Mouse (Mus musculus) spleen, adult 2 months (tissue): Measurements from ENCODE around the gene Plcd1. TPM values are rescaled to one million over a fixed set of nuclear protein-coding genes. Genes with fewer than 3 reads are reported as not detected.

Source experiments
- DNase-seq, 2 experiments: peaks; one replicate each; pipeline versions ENCODE4 v3.0.0 to v3.0.0-alpha.2; 2012 to 2021; ENCODE audit warnings: low spot score in 2 of 2, low read depth in 1 of 2
- H3K27ac ChIP-seq: fragments of 200-500 bp; 2 replicates; pipeline ENCODE4 v1.5.1; 2012; ENCODE audit warnings: low read length, inconsistent platforms; ENCODE audit not compliant: insufficient read depth
- H3K27me3 ChIP-seq: fragments of 200-500 bp; 2 replicates; pipeline ENCODE4 v1.6.1; 2012; ENCODE audit warnings: mild to moderate bottlenecking, moderate library complexity, low read length, inconsistent platforms; ENCODE audit not compliant: control insufficient read depth, insufficient read depth
- H3K36me3 ChIP-seq: fragments of 200-500 bp; 2 replicates; pipeline ENCODE4 v1.6.1; 2012; ENCODE audit warnings: mild to moderate bottlenecking, low read length, inconsistent platforms; ENCODE audit not compliant: control insufficient read depth, insufficient read depth
- H3K4me1 ChIP-seq: fragments of 200-500 bp; 2 replicates; pipeline ENCODE4 v1.6.1; 2011; ENCODE audit warnings: inconsistent platforms; ENCODE audit not compliant: control insufficient read depth, insufficient read depth, insufficient read length
- H3K4me3 ChIP-seq: fragments of 200-500 bp; 2 replicates; pipeline ENCODE4 v1.5.1; 2011; ENCODE audit warnings: mild to moderate bottlenecking, inconsistent platforms; ENCODE audit not compliant: insufficient read depth, insufficient read length; ENCODE audit errors: extremely low read depth
- CTCF ChIP-seq: fragments of 200-500 bp; IDR thresholded peaks from 2 replicates; pipeline ENCODE4 v1.5.1; 2011; ENCODE audit warnings: mild to moderate bottlenecking, inconsistent platforms; ENCODE audit not compliant: insufficient read depth, insufficient read length, insufficient replicate concordance; ENCODE audit errors: extremely low read depth
- POLR2A ChIP-seq: fragments of 200-500 bp; IDR thresholded peaks from 2 replicates; pipeline ENCODE4 v1.6.1; 2011; ENCODE audit warnings: low read depth, low read length, inconsistent platforms
- WGBS: fragments of 180-500 bp; shearing (Covaris S2); methylation state at CpG from one replicate; pipeline ENCODE4 v1.1.7; 2018; 5-methylcytosine and 5-hydroxymethylcytosine counted together
- polyA plus RNA-seq: library from polyadenylated mRNA; depleted of rRNA; stranded (reverse); fragments of >200 nt; gene quantifications from 2 replicates; pipeline ENCODE4 v1.2.3, GENCODE M21; 2012; rRNA removed

The Plcd1 gene
- polyA plus RNA-seq, 1 experiment, result 6.3 TPM

GRCm38 (mm10) chr9:119025263-119025662, 68.0 kb downstream of the Plcd1 start:
- H3K27ac ChIP-seq, result no peak overlapping the region
- no peak for TF ChIP-seq POLR2A
- no peak for TF ChIP-seq CTCF
- 59% methylated on average over 6 of the region's 6 CpGs for WGBS
- DNase-seq, result no peak
- H3K4me1 ChIP-seq, result no peaks in the 10 kb centered on the region
- no peaks in the 10 kb centered on the region for H3K36me3 ChIP-seq
- H3K4me3 ChIP-seq, result no peak overlapping the region
- no peaks in the 10 kb centered on the region for H3K27me3 ChIP-seq

DNA sequence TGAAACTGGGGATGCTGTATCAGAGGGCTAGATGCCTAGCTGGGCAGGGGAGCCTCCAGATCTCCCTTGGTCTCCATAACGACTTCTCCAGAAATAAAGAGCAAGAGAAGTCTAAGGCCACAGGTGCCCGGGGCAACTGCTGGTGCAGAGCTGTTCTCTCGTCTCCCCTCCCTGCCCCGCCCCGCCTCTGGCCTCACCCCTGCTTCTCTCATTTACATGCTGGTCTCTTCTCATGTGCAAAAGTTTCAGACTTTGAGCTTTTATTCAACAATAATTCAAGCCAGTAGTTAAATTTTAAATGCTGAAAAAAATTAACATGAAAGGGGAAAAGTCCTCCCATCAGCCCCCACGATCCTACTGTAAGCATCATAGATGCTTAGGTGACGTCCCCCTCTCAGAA, 71.6 kb downstream of the Plcd1 start:
- H3K27ac ChIP-seq, result no peak overlapping the region
- H3K36me3 ChIP-seq, result no peaks in the 10 kb centered on the region
- no peaks in the 10 kb centered on the region for H3K4me1 ChIP-seq
- 84% methylated on average over 7 of the region's 7 CpGs for WGBS
- no peak for DNase-seq
- H3K4me3 ChIP-seq, result no peak overlapping the region
- no peaks in the 10 kb centered on the region for H3K27me3 ChIP-seq
- TF ChIP-seq CTCF (no peak), POLR2A (no peak)

Other genes with a start within 250 kb of the Plcd1 start
- 6.8 and 6.9 TPM in 2 replicates for gene Ctdspl, start 167.0 kb downstream of the Plcd1 start, polyA plus RNA-seq
- gene Vill, start 40.7 kb downstream of the Plcd1 start, polyA plus RNA-seq, result 7.2 and 12.0 TPM in 2 replicates
- 0.32 and 0.65 TPM in 2 replicates for gene Dlec1, start 9.0 kb upstream of the Plcd1 start, polyA plus RNA-seq
- 0.86 and 0.92 TPM in 2 replicates for gene Acaa1b, start 63.6 kb upstream of the Plcd1 start, polyA plus RNA-seq
- gene Gm47289, start 65.7 kb upstream of the Plcd1 start, polyA plus RNA-seq, result not detected in 2 replicates
- 0.07 and 0.13 TPM in 2 replicates for gene Slc22a13, start 115.6 kb upstream of the Plcd1 start, polyA plus RNA-seq
- 9.4 and 9.5 TPM in 2 replicates for gene Oxsr1, start 228.9 kb upstream of the Plcd1 start, polyA plus RNA-seq
- 138 and 173 TPM in 2 replicates for gene Acaa1a, start 246.2 kb upstream of the Plcd1 start, polyA plus RNA-seq
- 27.0 and 33.5 TPM in 2 replicates for gene Myd88, start 247.9 kb upstream of the Plcd1 start, polyA plus RNA-seq